Mouse (Mus musculus) MEL (cell line): ENCODE results near the gene Ints6.

Experiments
- CTCF ChIP-seq, 3 experiments: IDR thresholded peaks in 2 of 3; conservative IDR thresholded peaks in 1 of 3; 2 replicates each; pipeline ENCODE4 v1.5.1; 2011 to 2012; ENCODE audit warnings: low read length in 3 of 3, low read depth in 2 of 3, mild to moderate bottlenecking in 2 of 3, improper control_type of control experiment in 1 of 3, inconsistent platforms in 1 of 3, mixed read lengths in 1 of 3, moderate library complexity in 1 of 3; ENCODE audit not compliant: control insufficient read depth in 1 of 3, insufficient read depth in 1 of 3, poor library complexity in 1 of 3, severe bottlenecking in 1 of 3
- E2F4 ChIP-seq: IDR thresholded peaks from 2 replicates; pipeline ENCODE4 v1.6.1; 2011; ENCODE audit warnings: low read depth, low read length, improper control_type of control experiment, borderline replicate concordance
- EP300 ChIP-seq, 2 experiments: IDR thresholded peaks; 2 replicates each; pipeline ENCODE4 v1.6.1; 2011; ENCODE audit warnings: improper control_type of control experiment in 2 of 2, low read length in 2 of 2, low read depth in 1 of 2, mild to moderate bottlenecking in 1 of 2
- KAT2A ChIP-seq: conservative IDR thresholded peaks from 2 replicates; pipeline ENCODE4 v1.6.1; 2012; ENCODE audit warnings: low read depth, low read length, improper control_type of control experiment, inconsistent platforms
- POLR2A ChIP-seq, 2 experiments: IDR thresholded peaks; 2 replicates each; pipeline ENCODE4 v1.6.1; 2011 to 2012; ENCODE audit warnings: low read length in 2 of 2, mild to moderate bottlenecking in 2 of 2, control low read depth in 1 of 2, improper control_type of control experiment in 1 of 2, low read depth in 1 of 2, moderate library complexity in 1 of 2; ENCODE audit not compliant: control insufficient read depth in 1 of 2, insufficient read depth in 1 of 2, poor library complexity in 1 of 2
- POLR2AphosphoS5 ChIP-seq: IDR thresholded peaks from 2 replicates; pipeline ENCODE4 v1.6.1; 2012; ENCODE audit warnings: low read depth, borderline replicate concordance, mild to moderate bottlenecking, inconsistent platforms, low read length, moderate library complexity, mixed read lengths
- SIN3A ChIP-seq: IDR thresholded peaks from 2 replicates; pipeline ENCODE4 v1.6.1; 2012; ENCODE audit warnings: low read length, improper control_type of control experiment, inconsistent platforms
- SMC3 ChIP-seq: IDR thresholded peaks from 2 replicates; pipeline ENCODE4 v1.6.1; 2011; ENCODE audit warnings: low read depth, low read length, improper control_type of control experiment
- TAL1 ChIP-seq: IDR thresholded peaks from 2 replicates; pipeline ENCODE4 v1.6.1; 2012; ENCODE audit warnings: mild to moderate bottlenecking, inconsistent platforms, low read length, moderate library complexity, mixed read lengths

DNA sequence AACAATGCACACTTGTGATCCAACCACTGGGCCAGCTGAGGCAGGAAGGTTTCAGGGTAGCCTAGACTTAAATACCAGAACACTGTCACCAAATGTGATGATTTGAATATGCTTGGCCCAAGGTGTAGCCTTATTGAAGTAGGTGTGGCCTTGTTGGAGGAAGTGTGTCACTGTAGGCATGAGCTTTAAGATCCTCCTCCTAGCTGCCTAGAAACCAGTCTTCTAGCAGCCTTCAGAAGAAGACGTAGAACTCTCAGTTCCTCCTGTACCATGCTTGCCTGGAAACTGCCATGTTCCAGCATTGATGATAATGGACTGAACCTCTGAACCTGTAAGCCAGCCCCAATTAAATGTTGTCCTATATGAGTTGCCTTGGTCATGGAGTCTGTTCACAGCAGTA lies 25.3 kb downstream of the Ints6 start:
- TF ChIP-seq EP300 (IDR thresholded peaks at IDR 0.05; ENCODE audit: low read depth in 1 of 2, low read length in 2 of 2) (no peak), TAL1 (no peak), SMC3 (no peak), E2F4 (no peak), CTCF (IDR thresholded peaks at IDR 0.05 in 2 of 3, conservative IDR thresholded peaks at IDR 0.05 in 1 of 3; ENCODE audit: control insufficient read depth in 1 of 3, insufficient read depth in 1 of 3, low read depth in 2 of 3, low read length in 3 of 3, poor library complexity in 1 of 3, severe bottlenecking in 1 of 3) (no peak), KAT2A (no peak), POLR2A (IDR thresholded peaks at IDR 0.05; ENCODE audit: control insufficient read depth in 1 of 2, insufficient read depth in 1 of 2, low read depth in 1 of 2, low read length in 2 of 2, poor library complexity in 1 of 2) (no peak), POLR2AphosphoS5 (no peak), SIN3A (no peak)
